Mouse (Mus musculus) adrenal gland, postnatal 10 days (tissue): ENCODE measurements at regions not wholly inside any gene's neighbourhood (a gene's known extent, or its start where the extent isn't known, plus 50 kb on each side); places are given as distances from the start of the nearest gene placed in this dataset. TPM values are rescaled to one million over a fixed set of nuclear protein-coding genes. Genes with fewer than 3 reads are reported as not detected.
A peak's percentile ranks its signal among the peaks of the same experiment; 100 is the strongest.

Experiments
- DNase-seq: peaks from one replicate; pipeline ENCODE4 v3.0.0; 2021; ENCODE audit warnings: mixed read lengths
- microRNA-seq: library from miRNA; unstranded; fragments of <30 nt; microRNA quantifications from one replicate; pipeline ENCODE4 v1.2.0, GENCODE M21; 2021

DNA sequence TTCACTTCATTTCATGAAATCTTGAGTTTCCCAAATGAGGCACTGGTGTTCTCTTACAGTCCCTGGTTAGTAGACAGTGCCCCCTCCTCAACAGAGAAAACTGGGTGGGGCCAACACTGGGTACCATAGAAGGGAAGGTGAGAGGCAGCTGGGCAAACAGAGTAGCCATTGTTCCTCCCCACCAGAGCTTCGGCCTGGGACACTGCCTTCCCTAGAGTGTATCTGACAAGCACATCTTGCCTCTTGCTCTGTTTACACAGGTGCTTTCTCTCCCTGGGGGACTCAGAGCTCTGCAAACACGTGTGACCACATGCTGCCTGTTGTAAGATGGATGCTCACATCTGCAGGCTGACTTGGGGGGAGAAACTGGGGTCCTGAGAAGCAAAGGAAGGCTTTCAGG is 100.8 kb upstream of the Tnp1 start:
- no peak for DNase-seq

DNA sequence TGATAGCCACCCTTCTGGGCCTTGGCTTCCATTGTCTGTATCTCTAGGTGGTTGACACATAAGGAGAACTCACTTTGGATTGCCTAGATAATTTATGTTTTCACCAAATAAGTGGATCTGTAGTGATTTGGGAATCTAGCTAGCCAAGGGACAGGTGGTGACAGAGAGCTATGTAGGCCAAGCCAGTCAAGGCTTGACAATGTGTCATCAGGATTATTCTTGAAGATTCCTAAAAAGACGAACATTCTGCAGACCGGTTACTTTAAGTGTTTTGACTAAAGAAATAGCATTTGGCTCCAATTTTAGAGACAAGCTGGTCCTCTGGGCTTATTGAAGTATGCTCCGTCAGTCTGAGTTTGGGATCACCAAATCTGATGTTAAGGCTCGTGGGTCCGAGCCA is 100.1 kb upstream of the Tnp1 start:
- no peak for DNase-seq

DNA sequence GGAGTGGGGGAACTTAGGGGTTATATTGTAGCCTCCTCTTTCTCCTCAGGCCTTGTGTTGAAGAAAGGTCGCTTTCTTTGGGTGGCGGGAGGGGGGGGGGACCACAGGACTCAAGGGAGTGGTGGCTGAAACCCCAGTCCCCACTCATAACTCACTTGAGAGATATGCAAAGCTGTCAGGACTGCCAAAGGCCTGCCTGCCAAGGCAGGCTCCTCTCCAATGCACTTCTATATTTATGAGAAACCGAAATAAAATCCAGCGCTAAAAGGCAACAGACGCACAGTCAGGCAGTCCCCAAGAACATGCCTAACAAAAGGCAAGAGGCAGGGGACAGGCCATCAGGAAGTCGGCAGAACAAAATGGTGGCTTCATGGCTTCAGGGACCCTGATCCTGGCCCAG is 97.4 kb upstream of the Tnp1 start:
- DNase-seq, result peak; percentile 32

DNA sequence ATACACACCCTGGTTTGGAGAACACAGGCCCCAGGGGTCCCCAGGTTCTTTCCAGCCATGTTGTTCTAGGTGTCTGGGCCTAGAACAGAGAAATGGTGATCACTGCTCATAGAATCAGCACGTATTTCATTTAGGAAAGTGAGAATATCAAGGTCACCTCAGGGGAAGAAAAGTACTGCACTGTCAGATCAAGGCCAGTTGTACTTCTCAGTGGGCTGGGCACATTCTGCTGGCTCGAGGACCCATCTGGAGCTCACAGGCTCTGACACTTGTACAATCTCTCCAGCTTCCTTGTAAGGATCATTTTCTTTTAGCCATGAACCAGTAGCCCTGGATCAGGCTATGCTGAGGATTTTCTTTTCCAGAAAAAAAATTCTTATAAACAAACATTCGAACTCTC is 97.0 kb upstream of the Tnp1 start:
- no peak for DNase-seq

DNA sequence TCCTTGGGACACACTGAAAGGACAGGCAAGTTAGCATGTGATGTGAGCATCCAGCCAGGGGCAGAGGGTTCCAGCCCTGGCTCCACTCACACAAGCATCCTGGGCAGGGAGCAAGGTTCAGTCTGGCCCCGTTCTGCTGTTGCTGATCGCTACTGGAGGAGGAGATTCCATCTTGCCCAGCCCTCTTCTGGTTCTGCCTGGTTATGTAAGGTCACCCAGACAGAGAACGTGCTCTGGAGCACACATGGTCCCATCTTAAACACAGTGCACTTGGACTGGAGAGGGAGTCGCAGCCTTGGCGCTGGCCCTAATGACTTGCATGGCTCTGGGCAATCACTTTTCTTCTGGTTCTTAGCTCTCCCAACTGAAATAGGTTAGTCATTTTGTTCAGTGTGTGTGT is 96.2 kb upstream of the Tnp1 start:
- DNase-seq, result peak; percentile 29

DNA sequence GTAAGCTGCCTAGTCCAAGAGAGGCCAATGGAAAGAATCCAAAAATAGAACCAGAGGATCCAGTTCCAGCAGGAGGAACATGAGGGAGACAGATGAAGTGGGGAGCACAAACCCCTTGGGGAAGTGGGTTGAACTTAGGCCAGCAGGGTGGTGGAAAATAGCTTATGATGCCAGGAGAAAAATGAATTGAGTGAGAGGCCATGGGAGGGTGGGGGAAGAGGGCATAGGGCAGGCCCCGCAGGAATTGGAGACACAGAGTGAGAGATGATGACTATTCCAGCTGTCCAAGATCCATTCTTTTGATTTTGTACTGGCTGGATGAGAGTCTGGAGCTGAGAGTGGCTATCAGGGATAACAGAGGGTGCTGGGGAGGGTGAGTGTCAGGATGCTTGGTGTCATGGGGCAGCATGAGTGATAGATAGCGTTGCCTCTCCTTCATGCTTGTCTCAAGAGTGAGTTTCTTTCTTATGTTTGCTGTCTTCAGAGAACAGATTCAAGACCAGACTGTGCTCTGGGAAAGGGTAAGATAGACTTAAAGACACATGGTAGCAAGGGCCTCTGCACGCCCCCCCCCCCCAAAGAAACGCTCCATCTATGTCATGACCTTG is 90.3 kb upstream of the Tnp1 start:
- peak; percentile 55 for DNase-seq

DNA sequence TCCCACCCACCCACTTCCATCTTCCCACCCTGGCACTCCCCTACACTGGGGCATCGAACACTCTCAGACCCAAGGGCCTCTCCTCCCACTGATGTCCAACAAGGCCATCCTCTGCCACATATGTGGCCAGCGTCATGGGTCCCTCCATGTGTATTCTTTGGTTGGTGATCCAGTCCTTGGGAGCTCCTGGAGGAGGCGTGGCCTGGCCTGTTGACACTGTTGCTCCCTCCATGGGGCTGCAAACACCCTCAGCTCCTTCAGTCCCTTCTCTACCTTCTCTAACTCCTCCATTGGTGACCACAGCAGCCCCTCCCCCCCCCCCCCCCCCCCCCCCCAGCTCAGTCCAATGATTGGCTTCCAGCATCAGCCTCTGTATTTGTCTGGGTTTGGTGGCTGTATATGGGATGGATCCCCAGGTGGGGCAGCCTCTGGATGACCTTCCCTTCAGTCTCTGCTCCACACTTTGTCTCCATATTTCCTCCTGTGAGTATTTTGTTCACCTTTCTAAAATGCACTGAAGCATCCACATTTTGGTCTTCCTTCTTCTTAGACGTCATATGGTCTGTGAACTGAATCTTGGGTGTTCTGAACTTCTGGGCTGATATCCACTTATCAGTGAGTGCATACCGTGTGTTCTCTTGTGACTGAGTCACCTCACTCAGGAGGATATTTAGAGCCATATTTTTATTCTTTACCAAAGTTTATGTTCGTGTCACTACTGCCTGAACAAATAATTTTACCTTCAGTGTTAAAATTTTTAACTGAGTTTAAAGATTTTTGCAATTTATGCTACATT is 82.1 kb upstream of the Tnp1 start:
- no peak for DNase-seq

DNA sequence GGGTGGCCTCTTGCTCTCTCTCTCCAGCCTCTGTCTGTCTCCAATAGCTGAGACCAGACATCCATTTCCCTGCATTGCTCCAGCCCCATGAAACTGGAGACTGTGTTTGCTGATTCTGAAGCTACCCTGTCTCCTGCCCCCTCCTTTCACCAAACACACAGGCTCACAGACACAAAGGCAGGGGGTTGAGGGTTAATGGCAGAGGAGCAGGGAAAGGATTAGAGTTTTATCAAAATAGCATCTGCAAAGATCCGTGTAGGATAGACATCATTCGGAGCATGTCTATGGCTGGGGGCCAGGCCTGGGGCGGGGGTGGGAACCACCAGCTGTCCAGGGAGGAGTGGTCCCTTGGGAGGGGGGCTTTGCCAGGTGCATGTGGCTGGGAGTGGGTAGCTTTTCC is 73.9 kb upstream of the Tnp1 start:
- no peak for DNase-seq

DNA sequence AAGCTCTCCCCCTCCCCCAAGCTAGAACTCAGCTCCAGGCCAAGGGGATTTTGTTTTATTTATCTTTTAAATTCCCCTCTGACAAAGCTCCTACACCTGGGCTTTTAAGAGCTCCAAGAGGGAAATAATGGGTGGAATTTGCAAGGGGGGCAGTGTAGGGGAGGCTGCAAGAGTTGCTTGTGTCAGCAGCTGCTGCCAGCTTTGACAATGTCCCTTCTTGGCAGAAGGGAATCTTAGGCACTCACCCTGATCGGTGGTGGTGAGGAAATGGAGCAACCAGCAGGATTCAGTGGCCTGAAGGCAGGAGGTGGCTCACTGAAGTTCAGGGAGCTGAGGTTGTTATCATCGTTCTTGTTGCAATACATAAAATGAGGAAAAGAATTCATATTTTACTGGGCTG is 72.8 kb upstream of the Tnp1 start:
- DNase-seq, result no peak

DNA sequence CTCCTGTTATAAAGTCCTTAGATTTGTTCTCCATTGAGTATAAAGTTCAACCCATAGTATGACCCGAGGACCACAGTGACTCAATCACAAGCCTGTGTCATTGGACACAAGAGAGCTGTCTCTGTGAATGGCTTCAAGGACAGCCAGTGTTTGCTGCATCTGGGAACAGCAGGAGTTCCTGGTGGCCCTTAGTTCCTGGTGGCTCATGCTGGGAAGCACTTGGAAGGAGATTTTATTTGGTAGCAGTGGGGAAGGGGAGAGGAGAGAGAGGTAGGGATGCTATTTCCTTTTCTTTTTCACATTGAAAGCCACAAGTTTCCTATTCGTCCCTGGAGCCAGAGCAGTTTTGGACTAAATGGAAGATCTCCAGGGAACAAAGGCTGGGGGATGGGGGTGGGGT is 69.2 kb upstream of the Tnp1 start:
- no peak for DNase-seq

DNA sequence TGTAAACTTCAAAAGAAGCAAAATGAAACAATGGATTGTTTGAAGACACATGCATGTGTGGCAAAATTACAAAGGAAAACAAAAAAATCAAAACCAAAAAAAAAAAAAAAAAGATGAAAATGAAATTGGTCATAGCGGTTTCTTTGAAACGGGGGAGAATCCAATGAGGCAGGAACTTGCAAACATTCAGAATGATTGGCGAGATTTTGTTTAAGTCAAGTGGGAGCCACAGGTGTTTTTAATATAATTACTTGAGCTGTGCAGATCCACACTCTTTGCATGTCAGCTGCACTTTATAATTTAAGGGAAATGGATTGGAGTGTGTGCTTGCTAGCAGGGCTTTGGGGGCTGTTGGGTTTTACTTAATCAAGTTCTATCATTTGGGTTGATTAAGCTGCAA is 67.7 kb upstream of the Tnp1 start:
- DNase-seq, result no peak

DNA sequence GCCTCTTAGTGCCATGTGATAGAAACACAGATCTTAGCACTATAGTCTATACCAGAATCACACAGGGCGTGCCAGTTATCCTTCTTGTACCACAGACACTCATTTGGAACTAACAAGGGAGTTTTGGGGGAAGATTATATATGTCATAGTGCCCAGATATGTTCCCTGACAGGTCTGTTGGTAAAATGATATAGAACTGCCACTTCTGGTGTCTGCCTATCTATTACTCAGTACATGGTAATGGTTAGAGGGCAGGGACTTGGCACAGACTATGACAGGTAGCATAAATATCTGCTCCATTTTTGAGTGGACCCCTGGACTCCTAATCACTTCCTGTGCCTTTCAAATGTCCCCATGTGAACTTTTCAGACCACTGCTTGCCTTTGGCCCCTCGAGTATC is 63.8 kb upstream of the Tnp1 start:
- DNase-seq, result no peak

DNA sequence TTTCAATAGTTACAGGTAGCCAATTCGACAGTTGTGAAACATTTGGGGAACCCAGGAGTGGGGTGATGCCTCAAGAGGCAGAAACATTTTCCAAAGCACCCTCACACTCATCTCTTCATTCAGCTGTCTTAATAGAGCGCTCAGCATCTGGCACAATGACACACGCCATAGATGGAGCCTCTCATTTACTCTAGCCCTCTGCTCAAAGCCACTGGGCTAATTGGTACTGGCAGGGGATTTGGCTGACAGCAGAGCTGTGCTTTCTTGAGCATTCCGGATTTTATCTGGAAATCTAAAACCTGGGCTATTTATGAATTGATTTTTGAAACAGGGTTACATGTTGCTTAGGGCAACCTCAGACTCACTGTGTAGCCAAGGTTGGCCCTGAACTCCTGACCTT is 61.4 kb upstream of the Tnp1 start:
- no peak for DNase-seq

DNA sequence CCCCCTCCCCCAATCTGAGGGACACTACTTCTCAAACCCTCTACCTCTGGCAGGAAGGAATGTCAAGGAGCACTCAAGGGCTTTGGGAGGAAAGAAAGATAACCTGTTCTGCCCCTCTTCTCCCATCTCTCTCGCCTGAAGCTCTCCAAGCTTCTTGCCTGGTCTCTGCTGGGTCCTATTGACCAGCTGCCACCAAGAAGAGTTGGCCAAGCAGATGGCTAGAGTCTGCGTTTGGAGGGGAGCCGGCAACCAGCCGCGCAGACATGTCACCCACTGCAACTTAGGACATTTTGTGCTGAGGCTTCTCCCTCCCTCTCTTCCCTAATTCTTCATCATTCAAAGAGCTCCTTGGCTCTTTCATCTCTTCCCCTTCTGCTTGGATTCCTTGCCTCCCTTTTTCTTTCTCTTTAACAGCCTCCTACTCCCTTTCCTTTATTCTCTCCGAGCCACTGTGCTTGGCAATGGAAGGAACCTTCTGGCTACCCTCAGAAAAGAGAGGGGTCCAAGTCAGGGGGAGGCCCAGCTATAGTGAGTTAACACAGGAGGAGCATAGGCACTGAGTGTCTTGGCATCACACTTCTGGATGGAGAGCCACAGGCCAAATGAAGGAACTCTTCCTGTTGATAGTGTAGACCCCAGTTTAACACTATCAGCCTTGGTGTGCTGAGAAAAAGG is 60.1 kb upstream of the Tnp1 start:
- no peak for DNase-seq

DNA sequence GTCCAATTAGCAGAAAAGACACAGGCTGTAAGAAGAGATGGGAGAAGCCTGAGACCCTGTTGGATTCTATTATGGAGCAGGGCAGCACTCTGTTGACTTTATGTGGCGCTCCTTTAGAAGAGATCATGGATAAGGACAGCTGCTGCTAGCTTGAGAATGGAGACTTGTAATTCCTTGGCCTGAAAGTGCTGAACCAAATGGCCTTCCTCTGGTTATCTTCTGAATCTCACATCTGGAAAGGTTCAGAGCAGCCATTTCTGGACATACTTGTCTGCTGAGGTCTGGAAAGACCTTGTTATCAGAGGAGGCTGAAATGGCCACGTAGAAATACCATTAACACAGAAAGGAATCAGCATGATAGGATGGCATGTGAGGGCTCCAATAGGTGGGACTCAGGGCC is 59.5 kb upstream of the Tnp1 start:
- no peak for DNase-seq

DNA sequence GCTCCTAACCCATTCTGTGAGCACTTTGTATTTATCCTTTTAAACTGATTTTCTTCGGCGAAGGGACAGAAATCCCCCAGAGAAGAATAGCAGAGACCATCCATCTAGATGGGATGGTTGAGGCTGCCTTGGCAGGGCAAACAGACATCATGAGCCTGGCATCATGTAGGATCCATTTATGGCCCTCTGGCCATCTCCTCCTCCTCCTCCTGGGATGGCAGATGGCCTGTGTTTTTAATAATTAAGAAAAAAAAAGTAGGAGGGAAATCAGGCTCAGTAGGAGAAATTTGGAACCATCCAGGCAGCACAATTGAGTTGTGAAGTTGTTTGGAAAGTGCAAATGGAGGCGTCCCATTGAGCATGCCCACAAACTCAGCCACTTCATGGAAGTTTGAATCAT is 58.8 kb upstream of the Tnp1 start:
- no peak for DNase-seq

DNA sequence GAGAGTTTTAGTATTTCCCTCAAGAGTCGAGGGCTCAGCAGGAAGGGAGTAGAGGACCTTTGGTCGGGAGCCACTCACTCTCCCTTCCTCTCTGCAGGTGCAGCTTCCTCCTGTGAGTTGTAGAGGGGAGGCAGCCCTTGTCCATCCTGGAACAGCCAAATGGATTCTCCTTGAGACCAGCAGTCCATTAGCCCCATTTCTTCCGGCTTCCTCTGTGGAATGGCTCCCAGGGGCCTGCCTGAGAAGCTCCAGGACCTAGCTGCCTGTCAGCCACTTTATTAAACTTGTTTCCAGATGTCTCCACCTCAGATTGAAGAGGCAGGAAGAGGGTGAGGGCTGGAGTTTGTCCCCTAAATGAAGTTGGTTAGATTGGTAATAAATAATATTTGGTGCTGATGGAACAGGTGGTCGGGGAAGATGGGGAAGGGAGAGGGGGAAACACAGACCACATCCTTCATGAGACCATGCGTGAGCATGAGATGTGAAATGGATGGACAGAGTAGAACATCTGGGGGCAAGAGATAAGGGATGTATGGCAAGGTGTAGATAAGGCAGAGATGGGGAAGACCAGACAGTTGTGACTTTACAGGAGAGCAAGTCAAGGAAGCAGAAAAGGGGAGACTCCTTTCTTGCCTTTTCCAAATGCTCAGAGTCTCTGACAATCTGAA is 56.7 kb upstream of the Tnp1 start:
- no peak for DNase-seq

DNA sequence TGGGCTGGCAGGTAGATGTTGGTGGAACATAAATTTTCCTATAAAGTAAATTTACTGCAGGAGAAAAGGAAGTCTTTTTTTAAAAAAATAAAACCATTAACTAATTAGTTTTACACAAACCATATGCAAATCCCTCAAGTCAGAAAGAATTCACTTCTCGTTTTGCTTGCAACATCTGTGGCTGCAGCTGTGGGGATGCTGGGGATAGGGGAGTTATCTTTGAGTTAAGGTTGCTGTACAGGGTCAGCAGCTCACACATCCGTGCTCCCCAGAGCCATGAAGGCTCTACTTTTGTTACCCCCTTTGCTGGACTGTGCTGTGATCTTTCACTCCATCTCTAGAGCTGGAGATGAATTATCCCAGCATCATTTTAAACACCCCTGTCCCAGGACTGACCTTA is 54.4 kb upstream of the Tnp1 start:
- no peak for DNase-seq

Small RNA genes in the stretch of these regions (microRNA-seq; reads per million reads assigned to microRNA genes)
- not detected for gene Mir6351
